Mouse (Mus musculus) myocyte (in vitro differentiated cells): ENCODE measurements around the gene Gstt1. TPM values are rescaled to one million over a fixed set of nuclear protein-coding genes. Genes with fewer than 3 reads are reported as not detected.

ENCODE experiments used
- H3K27me3 ChIP-seq: one replicate; pipeline ENCODE4 v1.6.1; 2011; ENCODE audit not compliant: control insufficient read depth, insufficient read depth, insufficient read length
- H3K36me3 ChIP-seq: one replicate; pipeline ENCODE4 v1.6.1; 2011; ENCODE audit not compliant: control insufficient read depth, insufficient read depth
- H3K4me2 ChIP-seq: one replicate; pipeline ENCODE4 v1.6.1; 2011; ENCODE audit warnings: low read depth, control low read depth
- H3K4me3 ChIP-seq: one replicate; pipeline ENCODE4 v1.5.1; 2011; ENCODE audit warnings: mild to moderate bottlenecking, control low read depth, moderate library complexity
- H3K79me2 ChIP-seq: one replicate; pipeline ENCODE4 v1.6.1; 2011; ENCODE audit not compliant: control insufficient read depth, insufficient read depth
- H3ac ChIP-seq: one replicate; pipeline ENCODE4 v1.6.1; 2011; ENCODE audit not compliant: control insufficient read depth, insufficient read length
- CEBPB ChIP-seq: IDR thresholded peaks from 2 replicates; pipeline ENCODE4 v1.6.1; 2011; ENCODE audit warnings: mild to moderate bottlenecking, moderate library complexity; ENCODE audit not compliant: poor library complexity, insufficient read depth, severe bottlenecking
- E2F4 ChIP-seq: IDR thresholded peaks from one replicate; pipeline ENCODE4 v1.6.1; 2011; ENCODE audit warnings: mild to moderate bottlenecking, control low read depth, moderate library complexity; ENCODE audit not compliant: insufficient read depth
- MAX ChIP-seq: IDR thresholded peaks from one replicate; pipeline ENCODE4 v1.6.1; 2011; ENCODE audit warnings: low read depth, mild to moderate bottlenecking, control low read depth
- MYOD1 ChIP-seq, 3 experiments: IDR thresholded peaks; one replicate each; pipeline ENCODE4 v1.6.1; 2011; ENCODE audit warnings: control low read depth in 2 of 3, low read depth in 2 of 3, mild to moderate bottlenecking in 2 of 3, moderate library complexity in 1 of 3; ENCODE audit not compliant: insufficient read length in 2 of 3, control insufficient read depth in 1 of 3
- MYOG ChIP-seq, 3 experiments: IDR thresholded peaks; one replicate each; pipeline ENCODE4 v1.6.1; 2011; ENCODE audit warnings: control low read depth in 2 of 3, low read depth in 2 of 3, mild to moderate bottlenecking in 2 of 3; ENCODE audit not compliant: insufficient read length in 2 of 3, control insufficient read depth in 1 of 3, insufficient read depth in 1 of 3
- POLR2A ChIP-seq: IDR thresholded peaks from one replicate; pipeline ENCODE4 v1.6.1; 2011; ENCODE audit warnings: low read depth, mild to moderate bottlenecking, control low read depth, moderate library complexity; ENCODE audit not compliant: insufficient read length
- POLR2AphosphoS2 ChIP-seq: IDR thresholded peaks from one replicate; pipeline ENCODE4 v1.6.1; 2011; ENCODE audit warnings: low read depth, control low read depth; ENCODE audit not compliant: insufficient read length
- REST ChIP-seq: IDR thresholded peaks from one replicate; pipeline ENCODE4 v1.6.1; 2011; ENCODE audit warnings: mild to moderate bottlenecking, control low read depth, moderate library complexity; ENCODE audit not compliant: insufficient read depth, insufficient read length
- SRF ChIP-seq: IDR thresholded peaks from one replicate; pipeline ENCODE4 v1.6.1; 2011; ENCODE audit warnings: low read depth; ENCODE audit not compliant: control insufficient read depth, insufficient read length
- TCF12 ChIP-seq: IDR thresholded peaks from one replicate; pipeline ENCODE4 v1.6.1; 2011; ENCODE audit warnings: mild to moderate bottlenecking, control low read depth; ENCODE audit not compliant: poor library complexity, insufficient read depth, severe bottlenecking
- TCF3 ChIP-seq: IDR thresholded peaks from one replicate; pipeline ENCODE4 v1.6.1; 2011; ENCODE audit warnings: low read depth, control low read depth; ENCODE audit not compliant: insufficient read length
- USF1 ChIP-seq: IDR thresholded peaks from one replicate; pipeline ENCODE4 v1.6.1; 2011; ENCODE audit warnings: low read depth, mild to moderate bottlenecking, control low read depth, moderate library complexity
- polyA plus RNA-seq: library from polyadenylated mRNA; unstranded; fragments of >200 nt; fragmentation: generic; extraction: Trizol; gene quantifications from one replicate; pipeline ENCODE4 v1.2.1, GENCODE M21; 2012; ENCODE audit warnings: missing spikeins

Gstt1 gene
- polyA plus RNA-seq, 1 experiment = 1.3 TPM

DNA sequence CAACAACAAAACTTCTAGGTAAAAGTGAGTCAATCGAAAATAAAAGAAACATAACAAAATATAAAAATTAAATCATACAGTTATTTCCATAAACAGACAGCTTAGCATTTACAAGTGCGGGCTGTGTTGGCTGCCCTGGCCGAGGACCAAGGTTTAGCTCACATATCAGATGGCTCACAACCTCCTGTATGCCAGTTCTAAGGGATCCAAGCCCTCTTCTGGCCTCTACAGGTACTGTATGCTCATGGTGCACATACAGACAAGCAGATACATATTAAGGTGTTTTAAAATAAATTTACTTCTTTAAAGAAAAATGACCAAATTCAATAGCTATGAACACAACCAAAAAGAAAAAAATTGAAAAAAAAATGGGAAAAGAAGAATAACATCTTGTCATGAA lies 38.1 kb downstream of the Gstt1 start:
- H3K27me3 ChIP-seq = no peaks in the 10 kb centered on the region
- H3K4me2 ChIP-seq = no peak overlapping the region
- TF ChIP-seq TCF3 (no peak), MYOG (IDR thresholded peaks at IDR 0.05; ENCODE audit: control insufficient read depth in 1 of 3, insufficient read depth in 1 of 3, insufficient read length in 2 of 3, low read depth in 2 of 3) (no peak), CEBPB (no peak), E2F4 (no peak), POLR2AphosphoS2 (no peak), TCF12 (no peak), MYOD1 (IDR thresholded peaks at IDR 0.05; ENCODE audit: control insufficient read depth in 1 of 3, insufficient read length in 2 of 3, low read depth in 2 of 3) (no peak)
- no peak overlapping the region for H3K4me3 ChIP-seq
- H3K36me3 ChIP-seq = peaks cover 7% of the 10 kb centered on the region
- no peak overlapping the region for H3ac ChIP-seq
- peaks cover 47% of the 10 kb centered on the region for H3K79me2 ChIP-seq

DNA sequence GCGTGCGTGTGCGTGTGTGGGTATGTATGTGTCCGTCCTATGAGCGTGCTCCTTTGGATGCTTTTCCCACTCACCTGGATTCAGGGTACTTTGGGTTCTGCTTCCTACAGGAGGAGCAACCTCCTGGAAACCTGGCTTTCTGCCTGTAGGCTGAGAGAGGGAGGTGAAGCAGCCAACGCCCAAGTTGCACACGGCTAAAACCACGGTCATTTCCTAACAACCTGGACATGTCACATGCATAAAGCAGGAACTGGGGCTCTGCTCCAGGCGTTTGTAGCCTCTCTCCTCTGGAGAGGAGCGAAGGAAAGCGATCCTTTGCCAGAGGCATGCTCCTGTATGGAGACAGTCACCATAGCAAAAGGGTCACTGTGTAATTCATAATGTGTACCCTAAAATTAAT lies 41.7 kb downstream of the Gstt1 start:
- H3K79me2 ChIP-seq = peaks cover 24% of the 10 kb centered on the region
- H3K27me3 ChIP-seq = no peaks in the 10 kb centered on the region
- TF ChIP-seq TCF12 = no peak
- H3K4me3 ChIP-seq = no peak overlapping the region
- peaks cover 25% of the 10 kb centered on the region for H3K36me3 ChIP-seq
- no peak overlapping the region for H3K4me2 ChIP-seq
- no peak overlapping the region for H3ac ChIP-seq

GRCm38 (mm10) chr10:75744017-75744416 lies 54.4 kb downstream of the Gstt1 start:
- Histone ChIP-seq H3K79me2 (no peaks in the 10 kb centered on the region), H3K36me3 (peaks cover 44% of the 10 kb centered on the region), H3ac (no peak overlapping the region), H3K27me3 (no peaks in the 10 kb centered on the region), H3K4me2 (no peak overlapping the region), H3K4me3 (no peak overlapping the region)
- peak in 2 of 3 experiments; percentile 8 to 29 for TF ChIP-seq MYOD1 (IDR thresholded peaks at IDR 0.05; ENCODE audit: control insufficient read depth in 1 of 3, insufficient read length in 2 of 3, low read depth in 2 of 3)
- TF ChIP-seq TCF3 = no peak
- TF ChIP-seq E2F4 = no peak

DNA sequence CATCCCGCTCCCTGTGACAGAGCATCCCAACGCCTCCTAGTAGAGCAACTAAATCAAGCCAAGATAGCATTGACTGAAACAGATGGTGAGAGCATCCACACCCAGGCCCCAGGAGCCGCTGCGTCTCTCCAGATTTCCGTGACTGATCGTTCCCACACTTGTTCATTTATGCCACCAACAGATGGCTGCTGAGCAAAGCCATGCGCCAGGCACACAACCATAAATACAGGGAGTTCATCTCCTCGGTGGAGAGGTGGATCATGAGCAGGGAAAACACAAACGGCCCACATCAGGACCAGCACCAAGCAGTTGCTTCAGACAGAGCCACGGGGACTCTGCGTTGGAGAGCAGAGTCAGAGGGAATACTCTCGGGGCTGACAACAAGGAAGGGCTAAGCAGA lies 55.0 kb downstream of the Gstt1 start:
- TF ChIP-seq USF1 (no peak), MYOD1 (IDR thresholded peaks at IDR 0.05; ENCODE audit: control insufficient read depth in 1 of 3, insufficient read length in 2 of 3, low read depth in 2 of 3) (no peak), REST (no peak), POLR2A (no peak), TCF12 (no peak), E2F4 (no peak), MYOG (IDR thresholded peaks at IDR 0.05; ENCODE audit: control insufficient read depth in 1 of 3, insufficient read depth in 1 of 3, insufficient read length in 2 of 3, low read depth in 2 of 3) (no peak), CEBPB (no peak), MAX (no peak), TCF3 (no peak), SRF (no peak), POLR2AphosphoS2 (no peak)
- H3K4me3 ChIP-seq = no peak overlapping the region
- no peak overlapping the region for H3K4me2 ChIP-seq
- peaks cover 43% of the 10 kb centered on the region for H3K36me3 ChIP-seq
- no peaks in the 10 kb centered on the region for H3K79me2 ChIP-seq
- no peaks in the 10 kb centered on the region for H3K27me3 ChIP-seq
- H3ac ChIP-seq = no peak overlapping the region

- Histone ChIP-seq H3K27me3 (no peaks in the 10 kb centered on the region), H3ac (no peak overlapping the region), H3K4me3 (no peak overlapping the region), H3K36me3 (peaks cover 35% of the 10 kb centered on the region), H3K4me2 (no peak overlapping the region), H3K79me2 (no peaks in the 10 kb centered on the region)
- no peak for TF ChIP-seq SRF
- no peak for TF ChIP-seq POLR2A
- TF ChIP-seq POLR2AphosphoS2 = no peak
- no peak for TF ChIP-seq TCF12
- no peak for TF ChIP-seq USF1
- TF ChIP-seq CEBPB = no peak
- no peak for TF ChIP-seq E2F4
- TF ChIP-seq REST = no peak
- no peak for TF ChIP-seq MYOG (IDR thresholded peaks at IDR 0.05; ENCODE audit: control insufficient read depth in 1 of 3, insufficient read depth in 1 of 3, insufficient read length in 2 of 3, low read depth in 2 of 3)
These were observed 57.5 kb downstream of the Gstt1 start for GRCm38 (mm10) chr10:75740866-75741265.

Other genes starting within 250 kb of the Gstt1 start
- 1.1 TPM for gene Lrrc75b, start 238.3 kb downstream of the Gstt1 start, polyA plus RNA-seq
- gene Ggt1, start 237.0 kb downstream of the Gstt1 start, polyA plus RNA-seq = 0.06 TPM
- 0.22 TPM for gene Ggt5, start 209.2 kb downstream of the Gstt1 start, polyA plus RNA-seq
- gene Susd2, start 154.6 kb downstream of the Gstt1 start, polyA plus RNA-seq = 0.12 TPM
- 24.0 TPM for gene Cabin1, start 34.2 kb downstream of the Gstt1 start, polyA plus RNA-seq
- 64.2 TPM for gene Ddt, start 25.2 kb downstream of the Gstt1 start, polyA plus RNA-seq
- gene Gm20441, start 17.6 kb downstream of the Gstt1 start, polyA plus RNA-seq = not detected
- 0.13 TPM for gene Gstt3, start 17.2 kb downstream of the Gstt1 start, polyA plus RNA-seq
- gene Gstt4, start 24.0 kb upstream of the Gstt1 start, polyA plus RNA-seq = not detected
- 1.4 TPM for gene Gstt2, start 38.8 kb upstream of the Gstt1 start, polyA plus RNA-seq
- gene Mif, start 61.7 kb upstream of the Gstt1 start, polyA plus RNA-seq = 3,517 TPM
- gene Derl3, start 94.8 kb upstream of the Gstt1 start, polyA plus RNA-seq = 0.58 TPM
- gene Smarcb1, start 123.0 kb upstream of the Gstt1 start, polyA plus RNA-seq = 142 TPM
- 441 TPM for gene Chchd10, start 134.5 kb upstream of the Gstt1 start, polyA plus RNA-seq
- 121 TPM for gene Mmp11, start 137.9 kb upstream of the Gstt1 start, polyA plus RNA-seq
- gene Gm867, start 142.1 kb upstream of the Gstt1 start, polyA plus RNA-seq = 3.2 TPM
- gene Vpreb3, start 144.5 kb upstream of the Gstt1 start, polyA plus RNA-seq = 0.48 TPM
- gene Gm5134, start 155.9 kb upstream of the Gstt1 start, polyA plus RNA-seq = 0.01 TPM
- 5.7 TPM for gene Zfp280b, start 234.1 kb upstream of the Gstt1 start, polyA plus RNA-seq